In the genomic region with DNA sequence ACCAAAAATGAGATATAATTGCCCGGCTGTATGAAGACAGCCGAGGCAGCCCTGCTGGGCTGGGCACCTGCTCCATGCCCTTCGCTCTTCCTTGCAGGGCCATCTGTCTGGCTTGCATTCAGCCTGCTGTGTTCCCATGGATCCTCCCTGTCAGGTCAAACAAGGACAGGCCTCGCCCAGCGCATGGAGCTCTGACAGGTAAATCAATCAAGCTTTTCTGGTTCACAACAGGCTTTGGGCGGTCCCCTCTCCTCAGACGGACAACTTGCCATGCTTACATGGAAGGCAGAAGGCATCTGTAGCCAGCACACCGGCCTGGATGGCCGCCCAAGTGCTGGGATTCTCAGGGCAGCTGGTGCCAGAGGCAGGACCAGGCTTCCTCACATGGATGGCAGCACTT, we compare ENCODE assay signal across 11 mouse cellular contexts. TPM values are rescaled to one million over a fixed set of nuclear protein-coding genes. Genes with fewer than 3 reads are reported as not detected.
DNase-seq lines count a peak whose midpoint lies in the region; TF ChIP-seq lines count a peak whose summit lies in the region.
"Had no signal": no experiment of that assay in that cellular context is flagged by ENCODE, and none has a peak within 500 bp of the region (broad histone marks: within the 10 kb centered on the region; RNA-seq: fewer than 3 reads in every experiment).

No protein-coding gene starts in this region.

- TF ChIP-seq CTCF in gastrocnemius, adult 2 months (IDR thresholded peaks at IDR 0.05) = no peak

- peak; percentile 67 for DNase-seq in gastrocnemius, adult 2 months
- DNase-seq in gastrocnemius, postnatal 36 days = no peak
- DNase-seq in adrenal gland, adult 8-10 months = peak; percentile 65
- peak; percentile 54 for DNase-seq in embryo, embryonic 10.5 days (ENCODE audit: low spot score)
- DNase-seq in kidney, postnatal 25 days = peak; percentile 36 to 74
- DNase-seq in testis, postnatal 10 days (ENCODE audit: low spot score) = no peak
- no peak for DNase-seq in spleen, postnatal 14 days (ENCODE audit: low spot score in 2 of 2)
- DNase-seq in spleen, adult 18-20 months = no peak
- DNase-seq: lung, adult 18-20 months; thymus, adult 18-20 months had no signal

- H3K27ac ChIP-seq in gastrocnemius, adult 2 months = peak overlapping the region; percentile 70

- intact Hi-C loops in gastrocnemius, adult 2 months (cut with DNase I) = no loop called here
- intact Hi-C loops in gastrocnemius, postnatal 36 days (cut with DNase I) = no loop called here

- no peak overlapping the region for H3K4me3 ChIP-seq in gastrocnemius, adult 2 months
- H3K4me3 ChIP-seq: myocyte had no signal

RNA-seq across cellular contexts. Expression of a gene that starts 7.9 kb away (rescaled TPM):
- 1 to 10 TPM; 6.1 to 6.8 TPM for total RNA-seq in gastrocnemius, adult 2 months (2021)
- total RNA-seq in gastrocnemius, postnatal 36 days (2021) = 1 to 10 TPM; 5.6 to 6.8 TPM
- total RNA-seq in adrenal gland, adult 8-10 months (2022) = not detected

RNA-seq across cellular contexts. Expression of a gene that starts 24.2 kb away (rescaled TPM):
- 100 to 1,000 TPM; 132 to 136 TPM for total RNA-seq in gastrocnemius, adult 2 months (2021)
- total RNA-seq in gastrocnemius, postnatal 36 days (2021) = 100 to 1,000 TPM in 1 of 2 experiments, 10 to 100 TPM in 1; 97.3 to 116 TPM
- total RNA-seq in adrenal gland, adult 8-10 months (2022) = 100 to 1,000 TPM; 216 to 285 (median 243) TPM

RNA-seq across cellular contexts. Expression of a gene that starts 48.7 kb away (rescaled TPM):
- under 1 TPM; 0.56 to 0.69 TPM for total RNA-seq in gastrocnemius, adult 2 months (2021)
- total RNA-seq in gastrocnemius, postnatal 36 days (2021) = under 1 TPM; 0.17 to 0.77 TPM
- total RNA-seq in adrenal gland, adult 8-10 months (2022) = 1 to 10 TPM; 1.5 to 2.6 (median 1.6) TPM

RNA-seq across cellular contexts. Expression of a gene that starts 59.7 kb away (rescaled TPM):
- 10 to 100 TPM; 12.0 to 12.2 TPM for total RNA-seq in gastrocnemius, adult 2 months (2021)
- 10 to 100 TPM; 10.2 to 14.4 TPM for total RNA-seq in gastrocnemius, postnatal 36 days (2021)
- total RNA-seq in adrenal gland, adult 8-10 months (2022) = 10 to 100 TPM; 67.4 to 91.6 (median 76.2) TPM

Comparison
In these comparisons a context has a peak if more than half of its experiments do, and no peak if none do; other contexts are left out.
1. DNase-seq: peak in gastrocnemius, adult 2 months (single experiment), adrenal gland, adult 8-10 months (single experiment), embryo, embryonic 10.5 days (single experiment) and kidney, postnatal 25 days (2 of 2); none in gastrocnemius, postnatal 36 days (0 of 2), testis, postnatal 10 days (single experiment), spleen, postnatal 14 days (0 of 2) and spleen, adult 18-20 months (0 of 2).
2. RNA of a gene that starts 7.9 kb away (total RNA-seq): 6.1 to 6.8 TPM in gastrocnemius, adult 2 months and 5.6 to 6.8 TPM in gastrocnemius, postnatal 36 days; not detected in adrenal gland, adult 8-10 months; every median in the first group is over 4 times any median in the second.